Mouse (Mus musculus): Measurements from ENCODE around the gene Id1.

Id1 gene

DNA sequence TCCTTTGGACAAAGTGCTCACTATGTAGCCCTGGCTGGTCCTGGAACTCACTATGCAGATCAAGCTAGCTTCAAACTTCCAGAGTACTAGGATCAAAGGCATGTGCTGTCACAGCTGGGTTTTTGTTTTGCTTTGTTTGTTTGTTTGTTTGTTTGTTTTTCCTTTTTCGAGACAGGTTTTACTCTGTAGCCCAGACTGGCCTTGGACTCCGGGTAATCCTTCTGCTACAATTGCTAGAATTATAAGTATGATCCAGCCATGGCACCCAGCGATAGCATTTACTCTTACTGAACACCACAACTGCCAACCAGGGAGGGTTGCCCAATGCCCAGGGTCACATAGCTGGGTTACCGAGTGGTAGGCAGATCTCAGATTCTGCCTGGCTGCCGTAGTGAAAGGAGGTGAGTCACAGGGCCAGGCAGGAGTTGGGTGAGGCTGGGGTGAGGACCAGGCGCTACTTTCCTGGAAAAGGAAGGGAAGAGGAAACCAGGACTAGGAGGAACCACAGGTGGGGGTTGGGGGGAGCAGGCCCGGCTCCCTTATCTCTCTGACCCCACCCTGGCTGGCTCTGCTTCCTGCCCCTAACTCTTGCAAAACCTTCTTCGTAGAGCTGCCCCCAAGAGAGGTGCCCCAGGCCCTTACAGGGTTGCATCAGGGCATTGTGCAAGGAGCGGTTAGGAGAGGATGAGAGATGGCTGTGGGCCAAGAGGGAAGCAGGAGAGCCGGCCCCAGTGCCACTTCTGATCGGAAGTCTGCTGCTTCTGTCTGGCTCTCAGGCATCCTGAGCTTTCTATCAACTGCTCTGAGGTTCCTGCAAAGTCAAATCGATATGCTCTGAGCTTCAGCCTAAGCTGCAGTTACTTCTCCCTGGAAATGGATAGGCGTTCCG is 5.3 kb downstream of the Id1 start:
- ATAC-seq (ENCODE audit: insufficient number of reproducible peaks, low FRiP score, low TSS enrichment), result no peak

GRCm38 (mm10) chr2:152742435-152742834 is 6.4 kb downstream of the Id1 start:
- ATAC-seq (ENCODE audit: insufficient number of reproducible peaks, low FRiP score, low TSS enrichment), result no peak

DNA sequence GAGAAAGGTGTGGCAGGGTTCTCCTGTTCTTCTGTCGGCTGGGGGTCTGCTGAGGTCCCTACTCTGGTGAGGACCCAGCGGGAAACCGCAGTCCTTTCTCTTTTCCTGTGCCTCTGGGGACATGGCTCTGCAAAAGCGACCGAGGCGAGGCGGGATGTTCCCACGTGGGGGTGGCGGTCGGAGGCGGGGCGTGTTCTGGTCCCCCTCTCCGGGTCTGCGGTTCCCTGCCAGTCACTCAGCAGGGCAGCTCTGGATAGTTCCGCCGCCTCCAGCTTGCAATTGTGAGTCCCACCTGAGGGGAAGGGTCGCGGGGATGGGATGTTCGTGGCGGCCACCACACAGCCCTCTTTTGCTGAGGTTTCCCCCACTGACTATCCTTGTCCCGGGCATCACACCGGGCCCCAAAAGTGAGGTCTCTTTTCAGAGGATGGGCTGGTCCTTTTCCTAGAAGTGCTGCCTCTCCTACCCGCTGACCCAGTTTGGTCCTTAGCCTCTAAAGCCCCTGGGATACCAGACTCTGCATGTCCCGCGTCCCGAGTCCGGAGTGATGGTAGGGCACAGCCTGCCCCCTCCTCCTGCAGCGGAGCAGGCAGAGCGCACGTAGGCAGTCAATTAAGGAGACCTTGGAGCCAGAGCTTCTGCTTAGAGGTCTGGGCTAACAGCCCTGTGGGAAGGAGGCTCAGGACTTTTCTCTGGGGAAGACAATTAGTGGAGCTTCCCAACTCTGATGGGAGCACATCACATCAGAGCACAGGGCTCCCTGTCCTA is 18.1 kb downstream of the Id1 start, which contains the start of gene Cox4i2:
Cox4i2 (plus strand) TSS at position 230 of the 768 bp plus-strand sequence.
- ATAC-seq (ENCODE audit: insufficient number of reproducible peaks, low FRiP score, low TSS enrichment), result no peak

GRCm38 (mm10) chr2:152756474-152757393 is 20.7 kb downstream of the Id1 start:
- ATAC-seq (ENCODE audit: insufficient number of reproducible peaks, low FRiP score, low TSS enrichment), result 0 out of 2 replicates have a peak, but pooled peaks have one; percentile 26

- peak; percentile 79 for ATAC-seq (ENCODE audit: insufficient number of reproducible peaks, low FRiP score, low TSS enrichment)
Measured at GRCm38 (mm10) chr2:152757478-152757877, 21.4 kb downstream of the Id1 start.

GRCm38 (mm10) chr2:152758351-152758750 is 22.3 kb downstream of the Id1 start:
- no peak for ATAC-seq (ENCODE audit: insufficient number of reproducible peaks, low FRiP score, low TSS enrichment)

DNA sequence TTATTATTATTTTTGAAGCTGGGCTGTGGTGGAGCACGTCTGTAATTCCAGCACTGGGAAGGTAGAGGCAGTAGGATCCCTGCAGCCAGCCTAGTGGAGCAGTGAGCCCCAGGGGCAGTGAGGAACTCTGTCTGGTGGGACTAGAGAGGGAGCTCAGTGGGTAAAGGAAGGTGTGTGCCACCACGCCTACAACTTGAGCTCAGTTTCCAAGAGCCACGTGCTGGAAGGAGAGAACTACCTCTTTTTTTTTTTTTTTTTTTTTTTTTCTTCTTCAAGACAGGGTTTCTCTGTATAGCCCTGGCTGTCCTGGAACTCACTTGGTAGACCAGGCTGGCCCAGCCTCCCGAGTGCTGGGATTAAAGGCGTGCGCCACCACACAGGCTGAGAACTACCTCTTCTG is 27.3 kb downstream of the Id1 start:
- ATAC-seq (ENCODE audit: insufficient number of reproducible peaks, low FRiP score, low TSS enrichment), result no peak

DNA sequence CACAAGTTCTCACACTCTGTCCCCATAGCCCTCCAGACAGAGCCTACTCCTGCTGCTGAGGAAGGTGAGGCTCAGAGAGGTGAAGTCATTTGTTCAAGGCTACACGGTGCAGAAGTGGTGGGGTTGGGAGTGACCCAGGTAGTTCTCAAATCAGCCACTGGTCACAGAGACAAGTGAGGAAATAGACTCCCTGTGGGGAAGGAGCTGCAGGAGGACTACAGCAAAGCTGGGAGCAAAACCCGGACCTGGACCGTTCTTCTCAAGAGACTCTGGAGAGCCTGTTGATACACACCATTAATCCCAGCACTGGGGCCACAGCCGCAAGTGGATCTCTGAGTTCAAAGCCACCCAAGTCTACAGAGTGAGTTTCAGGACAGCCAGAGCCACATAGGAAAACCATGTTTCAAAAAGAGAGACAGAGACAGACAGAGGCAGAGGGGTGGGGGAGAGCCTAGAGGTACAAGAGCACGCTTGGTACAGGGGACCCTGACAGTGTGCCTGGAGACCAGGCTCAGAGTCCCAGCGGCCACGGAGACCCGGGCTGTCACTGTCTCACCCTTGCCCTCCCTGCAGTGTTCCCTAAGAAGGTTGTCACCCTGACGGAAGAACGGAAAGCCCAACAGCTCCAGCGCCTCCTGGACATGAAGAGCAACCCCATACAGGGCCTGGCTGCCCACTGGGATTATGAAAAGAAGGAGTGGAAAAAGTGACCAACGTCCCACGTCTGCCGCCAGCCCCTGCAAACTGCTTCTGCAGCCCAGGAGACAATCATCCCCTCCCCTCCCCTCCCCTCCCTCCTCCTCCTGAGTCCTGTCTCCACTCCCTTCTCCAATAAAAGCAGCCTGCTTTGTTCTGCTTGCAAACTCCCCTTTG is 28.4 kb downstream of the Id1 start:
- no peak for ATAC-seq (ENCODE audit: insufficient number of reproducible peaks, low FRiP score, low TSS enrichment)

DNA sequence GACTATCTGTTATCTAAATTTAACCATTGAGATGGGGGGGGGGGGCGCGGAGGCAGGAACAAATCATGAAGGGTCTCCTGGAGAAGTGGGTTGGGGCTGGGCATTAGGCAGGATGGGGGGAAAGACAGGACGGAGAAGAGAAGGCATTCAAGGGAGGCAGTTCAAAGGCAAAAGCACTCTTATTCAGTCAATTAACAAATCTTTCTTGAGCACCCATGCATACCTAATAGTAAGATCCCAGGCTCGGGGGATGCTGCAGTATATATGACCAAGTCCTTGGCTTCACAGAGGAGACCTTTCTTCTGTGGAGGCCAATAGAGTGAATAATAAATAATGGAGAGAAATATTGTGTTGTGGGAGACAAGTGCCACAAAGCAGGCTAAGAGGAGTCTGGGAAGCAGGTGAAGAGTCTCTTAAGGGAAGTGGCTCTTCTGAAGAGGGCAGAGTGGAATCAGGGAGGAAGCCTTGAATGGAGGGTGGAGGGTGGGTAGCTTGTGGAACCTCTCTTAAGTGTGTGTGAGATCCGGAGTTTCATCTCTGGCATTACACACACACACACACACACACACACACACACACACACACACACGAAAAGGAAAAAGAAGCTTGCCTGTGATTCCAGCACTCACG is 29.1 kb downstream of the Id1 start:
- ATAC-seq (ENCODE audit: insufficient number of reproducible peaks, low FRiP score, low TSS enrichment), result no peak

DNA sequence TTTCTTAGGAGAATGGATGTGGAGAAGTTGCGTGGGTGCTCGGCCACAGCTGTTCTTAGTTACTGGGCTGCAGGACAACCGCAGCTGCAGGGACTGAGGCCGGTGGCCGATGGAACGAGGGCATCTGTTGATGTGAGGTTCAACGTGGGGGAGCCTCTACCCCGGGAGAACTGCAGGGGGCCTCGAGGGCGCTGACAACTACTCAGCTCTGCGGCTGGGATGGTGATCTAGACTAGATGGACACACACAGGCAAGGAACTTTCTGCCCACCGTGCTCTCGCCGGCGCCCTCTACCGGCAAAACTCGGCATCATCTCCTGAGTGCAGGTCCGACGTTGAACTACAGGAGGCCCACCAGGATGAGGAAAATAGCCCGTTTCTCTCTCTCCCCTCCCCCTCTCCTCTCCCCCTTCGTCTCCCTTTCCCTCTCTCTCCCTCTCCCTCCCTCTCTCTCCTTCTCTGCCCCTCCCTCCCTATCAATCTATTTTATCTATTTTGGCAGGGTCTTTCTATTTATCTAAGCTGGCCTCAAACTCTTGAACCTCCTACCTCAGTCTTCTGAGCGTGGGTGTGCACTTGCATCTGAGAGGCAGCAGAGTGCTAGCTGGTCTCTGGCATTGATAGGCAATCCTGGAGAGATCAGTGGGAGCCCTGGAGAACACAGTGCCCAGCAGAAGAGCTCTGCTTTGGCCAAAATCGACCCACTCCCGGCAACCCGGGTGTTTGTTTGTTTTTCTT is 30.5 kb downstream of the Id1 start:
- 0 out of 2 replicates have a peak, but pooled peaks have one; percentile 50 for ATAC-seq (ENCODE audit: insufficient number of reproducible peaks, low FRiP score, low TSS enrichment)

- peak; percentile 42; the same call in 1 of the 2 replicates for ATAC-seq (ENCODE audit: insufficient number of reproducible peaks, low FRiP score, low TSS enrichment)
Measured at GRCm38 (mm10) chr2:152767618-152768271, 31.7 kb downstream of the Id1 start.

GRCm38 (mm10) chr2:152769677-152770076 is 33.6 kb downstream of the Id1 start:
- no peak for ATAC-seq (ENCODE audit: insufficient number of reproducible peaks, low FRiP score, low TSS enrichment)

GRCm38 (mm10) chr2:152771571-152771970 is 35.5 kb downstream of the Id1 start:
- no peak for ATAC-seq (ENCODE audit: insufficient number of reproducible peaks, low FRiP score, low TSS enrichment)

DNA sequence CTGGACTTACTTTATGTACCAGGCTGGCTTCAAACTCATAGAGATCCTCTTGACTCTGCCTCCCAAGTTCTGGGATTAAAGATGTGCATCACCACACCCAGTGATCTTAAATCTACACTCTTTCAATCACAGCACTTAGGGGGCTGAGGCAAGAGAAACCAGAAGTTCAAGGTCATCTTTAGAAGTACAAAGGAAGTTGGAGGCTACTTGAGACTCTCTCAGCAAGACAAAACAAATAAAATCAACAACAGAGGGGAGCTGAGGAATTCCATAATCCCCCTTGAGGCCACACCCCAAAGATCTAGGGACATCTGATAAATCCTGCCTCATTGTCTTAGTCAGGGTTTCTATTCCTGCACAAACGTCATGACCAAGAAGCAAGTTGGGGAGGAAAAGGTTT is 36.2 kb downstream of the Id1 start:
- ATAC-seq (ENCODE audit: insufficient number of reproducible peaks, low FRiP score, low TSS enrichment), result no peak

DNA sequence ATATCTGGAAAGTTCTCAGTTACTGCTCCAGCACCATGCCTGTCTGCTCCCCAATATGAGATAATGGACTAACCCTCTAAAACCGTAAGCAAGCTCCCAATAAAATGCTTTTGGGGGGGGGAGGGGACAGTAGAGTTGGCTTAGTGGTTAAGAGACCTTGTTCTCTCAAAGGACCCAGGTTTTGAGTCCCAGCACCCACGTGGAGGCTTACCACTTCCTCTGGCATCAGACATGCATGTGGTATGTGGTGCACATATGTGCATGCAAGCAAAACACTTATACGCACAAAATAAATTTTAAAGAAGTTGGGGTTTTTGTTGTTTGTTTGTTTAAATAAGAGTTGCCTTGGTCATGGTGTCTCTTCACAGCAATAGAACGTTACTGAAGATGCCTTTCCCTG is 39.3 kb downstream of the Id1 start:
- no peak for ATAC-seq (ENCODE audit: insufficient number of reproducible peaks, low FRiP score, low TSS enrichment)

DNA sequence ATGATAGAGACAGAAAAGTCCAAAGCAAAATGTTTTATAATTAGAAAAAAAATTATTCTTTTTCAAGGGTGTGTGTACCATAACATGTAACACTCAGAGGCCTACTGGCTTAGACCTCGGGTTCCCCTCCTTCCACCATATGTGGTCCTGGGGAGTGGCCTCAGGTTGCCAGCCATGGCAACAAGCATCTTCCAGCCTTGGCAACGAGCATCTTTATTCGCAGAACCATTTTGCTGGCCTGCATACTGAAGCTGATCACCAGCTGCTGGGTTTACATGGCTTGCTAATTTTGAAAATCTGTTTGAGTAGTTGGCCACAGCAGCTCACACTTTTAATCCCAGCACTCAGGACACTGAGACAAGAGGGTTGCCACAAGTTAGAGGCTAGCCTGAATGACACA is 40.0 kb downstream of the Id1 start:
- no peak for ATAC-seq (ENCODE audit: insufficient number of reproducible peaks, low FRiP score, low TSS enrichment)

DNA sequence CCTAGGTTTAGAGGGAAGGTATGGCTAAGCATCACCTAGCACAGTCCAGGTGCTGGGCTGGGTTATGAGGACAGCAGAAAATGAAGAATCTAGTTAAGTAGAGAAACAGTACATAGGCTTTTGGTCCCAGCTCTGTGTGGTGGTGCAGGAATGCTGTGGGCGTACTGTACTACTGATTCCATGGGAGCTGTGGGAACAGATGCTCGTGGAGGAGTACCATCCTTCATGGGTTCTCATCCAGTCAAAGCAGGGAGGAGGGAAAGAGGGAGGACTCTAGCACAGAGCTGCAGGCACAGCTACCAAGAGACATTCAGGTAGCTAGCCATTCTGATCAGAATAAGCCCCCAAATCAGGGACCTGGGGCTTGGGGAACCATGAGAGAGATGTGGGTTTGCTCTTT is 40.4 kb downstream of the Id1 start:
- no peak for ATAC-seq (ENCODE audit: insufficient number of reproducible peaks, low FRiP score, low TSS enrichment)

DNA sequence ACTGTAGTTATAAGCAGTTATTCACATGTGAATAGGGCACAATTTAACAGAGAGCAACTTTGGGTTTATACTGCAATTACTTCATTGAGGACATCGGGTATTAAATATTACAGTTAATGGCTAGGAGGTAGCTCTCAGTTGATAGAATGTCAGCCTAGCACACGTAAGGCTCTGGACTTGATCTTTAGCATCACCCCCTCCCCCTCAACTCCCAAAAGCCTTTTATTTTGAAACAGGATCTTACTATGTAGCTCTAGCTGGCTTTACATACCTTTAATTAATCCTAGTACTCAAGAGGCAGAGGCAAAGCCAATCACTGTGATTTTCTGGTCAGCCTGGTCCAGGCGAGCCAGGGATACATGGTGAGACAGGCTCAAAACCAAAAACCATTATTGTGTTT is 41.0 kb downstream of the Id1 start:
- ATAC-seq (ENCODE audit: insufficient number of reproducible peaks, low FRiP score, low TSS enrichment), result no peak
